Mouse (Mus musculus) ES-Bruce4 (cell line): ENCODE results near the gene Trim10.

ENCODE experiments used
- CTCF ChIP-seq: IDR thresholded peaks from one replicate; pipeline ENCODE4 v1.8.1; 2011; ENCODE audit warnings: low read depth, low read length
- POLR2A ChIP-seq: IDR thresholded peaks from one replicate; pipeline ENCODE4 v1.8.1; 2011; ENCODE audit warnings: low read length; ENCODE audit not compliant: insufficient read depth

DNA sequence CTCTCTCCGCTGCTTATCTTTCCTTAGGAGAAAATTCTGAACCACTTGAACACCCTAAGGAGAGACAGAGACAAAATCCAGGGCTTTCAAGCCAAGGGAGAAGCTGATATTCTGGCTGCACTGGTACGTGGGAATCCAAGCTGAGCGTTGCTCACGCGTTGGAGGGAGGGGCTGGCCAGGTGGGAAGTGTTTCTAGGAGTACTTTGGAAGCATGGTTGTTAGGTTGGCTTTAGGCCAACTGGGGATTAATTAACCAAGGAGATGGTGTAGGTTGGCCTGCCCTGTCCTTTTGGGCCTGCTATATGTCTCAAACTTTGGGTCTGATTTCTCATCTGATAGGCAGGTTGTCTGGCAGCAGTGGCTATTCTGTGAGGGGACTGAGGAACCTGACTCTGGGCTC, 18.2 kb upstream of the Trim10 start:
- no peak for TF ChIP-seq CTCF
- no peak for TF ChIP-seq POLR2A
